Mouse (Mus musculus) liver, adult 2 months (tissue): ENCODE results near the gene Capza2. TPM values are rescaled to one million over a fixed set of nuclear protein-coding genes. Genes with fewer than 3 reads are reported as not detected.

Experiments
- DNase-seq: peaks from one replicate; pipeline ENCODE4 v3.0.0-alpha.2; 2011; ENCODE audit warnings: low read depth, low spot score; ENCODE audit errors: extremely low read depth
- H3K27ac ChIP-seq: fragments of 200-500 bp; replicated peaks from 2 replicates; pipeline ENCODE4 v1.5.1; 2012; ENCODE audit warnings: low read depth, mild to moderate bottlenecking, control low read depth, inconsistent platforms, low read length; ENCODE audit not compliant: insufficient read depth
- H3K27me3 ChIP-seq: fragments of 200-500 bp; 2 replicates; pipeline ENCODE4 v1.6.1; 2012; ENCODE audit warnings: mild to moderate bottlenecking, moderate library complexity, low read length, inconsistent platforms; ENCODE audit not compliant: control insufficient read depth, insufficient read depth
- H3K36me3 ChIP-seq: fragments of 200-500 bp; 2 replicates; pipeline ENCODE4 v1.6.1; 2012; ENCODE audit warnings: low read length, inconsistent platforms; ENCODE audit not compliant: control insufficient read depth, insufficient read depth
- H3K4me1 ChIP-seq: fragments of 200-500 bp; 2 replicates; pipeline ENCODE4 v1.6.1; 2011; ENCODE audit warnings: low read length; ENCODE audit not compliant: control insufficient read depth, insufficient read depth
- H3K4me3 ChIP-seq: fragments of 200-500 bp; 2 replicates; pipeline ENCODE4 v1.5.1; 2011; ENCODE audit warnings: low read depth, mild to moderate bottlenecking, control low read depth, low read length, moderate library complexity; ENCODE audit not compliant: insufficient read depth
- H3K79me2 ChIP-seq: fragments of 200-500 bp; 2 replicates; pipeline ENCODE4 v1.6.1; 2012; ENCODE audit warnings: inconsistent platforms, mild to moderate bottlenecking, low read length, moderate library complexity; ENCODE audit not compliant: control insufficient read depth, insufficient read depth
- H3K9ac ChIP-seq: fragments of 200-500 bp; 2 replicates; pipeline ENCODE4 v1.6.1; 2012; ENCODE audit warnings: low read depth, mild to moderate bottlenecking, control low read depth, inconsistent platforms, low read length
- CTCF ChIP-seq: fragments of 200-500 bp; IDR thresholded peaks from 2 replicates; pipeline ENCODE4 v1.5.1; 2011; ENCODE audit warnings: low read depth, low read length, control low read depth
- POLR2A ChIP-seq: fragments of 200-500 bp; IDR thresholded peaks from 2 replicates; pipeline ENCODE4 v1.6.1; 2011; ENCODE audit warnings: low read length, control low read depth; ENCODE audit not compliant: insufficient read depth; ENCODE audit errors: extremely low read depth
- WGBS: fragments of 180-500 bp; shearing (Covaris S2); methylation state at CpG from one replicate; pipeline ENCODE4 v1.1.7; 2018; 5-methylcytosine and 5-hydroxymethylcytosine counted together
- polyA plus RNA-seq: library from polyadenylated mRNA; depleted of rRNA; stranded (reverse); fragments of >200 nt; gene quantifications from 2 replicates; pipeline ENCODE4 v1.2.3, GENCODE M21; 2012
- total RNA-seq: library from RNA; depleted of rRNA; stranded (reverse); fragments of >200 nt; gene quantifications from 2 replicates; pipeline ENCODE4 v1.2.3, GENCODE M21; 2014

Gene Capza2
- total and polyA plus RNA-seq, 2 experiments = 7.7 to 80.9 TPM

DNA sequence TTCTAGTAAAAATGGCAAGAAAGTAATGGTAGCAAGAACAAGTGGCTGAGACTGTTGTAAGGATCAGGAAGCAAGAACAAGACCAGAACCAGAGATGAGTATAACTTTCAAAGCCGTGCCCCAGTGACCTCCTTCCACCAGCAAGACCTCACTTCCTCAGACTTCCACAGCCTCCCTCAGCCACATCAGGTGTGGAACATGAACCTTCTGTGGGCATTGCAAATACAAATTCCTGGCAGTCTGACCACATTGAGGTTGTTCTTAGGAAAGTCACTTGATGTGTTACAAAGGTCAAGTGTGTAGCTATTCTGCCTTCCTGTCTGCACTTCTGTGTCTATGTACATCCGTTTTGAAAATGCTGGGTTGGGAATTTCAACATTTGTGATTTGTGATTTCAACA is 16.1 kb downstream of the Capza2 start:
- Histone ChIP-seq H3K4me1 (peaks cover 4% of the 10 kb centered on the region), H3K36me3 (peaks cover 31% of the 10 kb centered on the region), H3K27me3 (no peaks in the 10 kb centered on the region), H3K9ac (no peak overlapping the region), H3K27ac (no peak overlapping the region), H3K79me2 (no peaks in the 10 kb centered on the region; the same call in 1 of the 2 replicates), H3K4me3 (no peak overlapping the region)
- 35% methylated on average over 2 of the region's 2 CpGs for whole genome bisulfite sequencing
- peak; percentile 76 for DNase-seq
- no peak for TF ChIP-seq POLR2A

DNA sequence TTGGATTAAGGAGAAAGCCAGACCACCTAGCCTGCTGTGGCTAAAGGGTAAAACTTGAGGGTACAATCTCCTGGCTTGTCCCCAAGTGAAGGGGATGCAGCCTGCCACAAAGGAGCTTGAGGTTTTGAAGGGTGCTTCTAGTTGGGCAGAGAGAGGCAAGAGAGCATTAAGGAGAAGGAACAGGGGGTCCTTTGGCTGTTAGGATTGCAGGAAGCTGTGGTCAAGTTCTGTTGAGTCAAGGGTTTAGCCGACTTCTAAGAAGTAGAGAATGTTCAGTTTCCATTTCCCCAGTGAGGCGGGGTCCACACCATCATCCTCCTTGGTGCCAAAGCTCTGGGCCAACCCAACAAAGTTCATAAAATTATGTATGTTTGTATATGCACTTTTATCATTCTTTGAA is 19.0 kb downstream of the Capza2 start:
- H3K27me3 ChIP-seq = no peaks in the 10 kb centered on the region
- no peak overlapping the region for H3K9ac ChIP-seq
- no peak overlapping the region for H3K27ac ChIP-seq
- TF ChIP-seq POLR2A = no peak
- no peak for TF ChIP-seq CTCF
- H3K4me3 ChIP-seq = no peak overlapping the region
- peaks cover 4% of the 10 kb centered on the region for H3K4me1 ChIP-seq
- WGBS = 69% methylated on average over 2 of the region's 2 CpGs
- DNase-seq = no peak
- peaks cover 35% of the 10 kb centered on the region for H3K36me3 ChIP-seq
- H3K79me2 ChIP-seq = no peaks in the 10 kb centered on the region; the same call in 1 of the 2 replicates

DNA sequence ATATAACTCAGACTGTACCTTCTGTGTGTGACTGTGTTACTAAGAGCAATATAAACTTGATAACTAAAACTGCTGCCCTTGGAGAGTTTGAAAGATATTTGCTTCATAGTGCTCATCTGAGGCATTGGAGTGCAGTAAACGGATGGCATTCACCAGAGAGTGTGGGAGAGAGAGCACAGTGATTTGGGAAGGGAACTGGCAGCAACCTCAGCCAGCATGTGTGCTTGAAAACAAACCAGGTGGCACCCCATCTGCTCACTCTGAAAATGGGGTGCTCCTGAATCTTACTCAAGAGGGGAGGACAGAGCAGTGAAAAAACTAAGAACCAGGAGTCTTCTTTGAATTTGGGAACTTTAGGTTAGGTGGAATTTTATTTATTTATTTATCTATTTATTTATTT is 21.3 kb downstream of the Capza2 start:
- Histone ChIP-seq H3K4me3 (no peak overlapping the region), H3K27me3 (no peaks in the 10 kb centered on the region), H3K9ac (no peak overlapping the region), H3K36me3 (peaks cover 42% of the 10 kb centered on the region), H3K79me2 (no peaks in the 10 kb centered on the region; the same call in 1 of the 2 replicates), H3K4me1 (0 out of 2 replicates have a peak, but pooled peaks cover under 1% of the 10 kb centered on the region), H3K27ac (no peak overlapping the region)
- WGBS = 84% methylated on average over 1 of the region's 1 CpGs
- no peak for DNase-seq
- TF ChIP-seq POLR2A = no peak
- no peak for TF ChIP-seq CTCF

GRCm38 (mm10) chr6:17665348-17665747 is 29.3 kb downstream of the Capza2 start:
- no peak for TF ChIP-seq CTCF
- no peak for TF ChIP-seq POLR2A
- Histone ChIP-seq H3K9ac (no peak overlapping the region), H3K4me3 (no peak overlapping the region), H3K79me2 (no peaks in the 10 kb centered on the region), H3K4me1 (no peaks in the 10 kb centered on the region), H3K36me3 (peaks cover 56% of the 10 kb centered on the region), H3K27ac (no peak overlapping the region), H3K27me3 (no peaks in the 10 kb centered on the region)
- 96% methylated on average over 7 of the region's 7 CpGs for WGBS
- DNase-seq = no peak

GRCm38 (mm10) chr6:17666024-17666423 is 30.0 kb downstream of the Capza2 start:
- no peak for DNase-seq
- H3K4me1 ChIP-seq = no peaks in the 10 kb centered on the region
- H3K79me2 ChIP-seq = no peaks in the 10 kb centered on the region
- no peak overlapping the region for H3K27ac ChIP-seq
- no peak overlapping the region for H3K4me3 ChIP-seq
- TF ChIP-seq POLR2A (no peak), CTCF (no peak)
- no peaks in the 10 kb centered on the region for H3K27me3 ChIP-seq
- peaks cover 52% of the 10 kb centered on the region for H3K36me3 ChIP-seq
- no peak overlapping the region for H3K9ac ChIP-seq

DNA sequence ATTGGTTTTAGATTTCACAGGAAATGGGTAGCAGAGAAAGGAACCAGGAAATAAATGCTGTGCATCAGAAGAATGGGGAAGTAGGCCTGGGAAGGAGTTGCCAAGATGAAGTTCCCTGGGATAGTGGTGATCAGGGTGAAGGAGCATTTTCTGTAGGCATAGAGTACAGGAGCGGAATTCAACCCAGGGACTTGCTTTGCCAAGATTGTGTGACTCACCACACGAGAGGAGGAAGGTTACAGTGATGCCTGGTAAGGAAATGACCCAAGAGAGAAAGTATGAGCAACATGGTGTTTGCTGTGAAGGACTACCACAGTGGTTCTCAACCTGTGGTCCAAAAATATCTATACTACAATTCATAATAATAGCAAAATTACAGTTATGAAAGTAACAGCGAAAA is 31.8 kb downstream of the Capza2 start:
- H3K27me3 ChIP-seq = no peaks in the 10 kb centered on the region
- TF ChIP-seq CTCF = no peak
- H3K36me3 ChIP-seq = peaks cover 42% of the 10 kb centered on the region
- no peak overlapping the region for H3K4me3 ChIP-seq
- H3K4me1 ChIP-seq = no peaks in the 10 kb centered on the region
- 89% methylated on average over 3 of the region's 3 CpGs for WGBS
- DNase-seq = no peak
- H3K9ac ChIP-seq = no peak overlapping the region
- no peaks in the 10 kb centered on the region for H3K79me2 ChIP-seq
- no peak overlapping the region for H3K27ac ChIP-seq
